Mouse (Mus musculus): Measurements from ENCODE around the gene Asrgl1. TPM values are rescaled to one million over a fixed set of nuclear protein-coding genes. Genes with fewer than 3 reads are reported as not detected.
"Not testable (repeated sequence)": the region's sequence is repeated elsewhere in the genome, so short reads cannot be mapped to it uniquely, and the experiment has no call there.

Asrgl1 gene
- polyA plus RNA-seq, 1 experiment from 2014 or later = 17.5 TPM

DNA sequence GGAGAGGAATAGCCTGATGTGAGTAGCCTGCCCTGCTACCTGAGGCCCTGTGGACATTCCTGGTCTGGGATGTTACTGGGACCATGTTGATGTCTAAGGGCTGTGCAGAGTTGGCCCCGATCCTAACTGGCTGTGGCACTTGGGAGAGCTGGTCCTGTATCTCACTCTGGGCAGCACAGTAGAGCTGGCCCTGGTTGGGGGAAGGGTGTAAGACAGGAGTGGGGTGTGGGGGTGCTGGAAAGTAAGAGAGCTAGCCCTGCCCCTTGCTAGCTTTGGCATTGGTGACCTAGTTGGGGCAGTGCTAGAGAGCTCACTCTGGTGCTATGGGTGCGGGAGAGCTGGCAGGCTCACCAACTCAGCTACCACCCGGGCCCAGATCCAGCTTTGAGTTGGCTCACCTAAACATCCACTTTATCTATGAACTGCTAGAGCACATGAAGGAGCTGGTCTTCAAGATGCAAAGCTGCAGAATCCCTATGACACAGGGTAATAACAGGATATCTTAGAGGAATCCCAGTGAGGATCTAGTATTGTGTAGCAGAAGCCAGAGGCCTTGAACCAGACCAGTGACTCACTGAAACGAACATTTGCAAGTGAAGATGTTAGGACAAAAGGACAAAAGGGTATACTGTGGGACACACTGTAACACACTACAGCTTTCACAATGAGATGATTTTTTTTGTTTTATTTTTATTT is 6.8 kb downstream of the Asrgl1 start:
- no peaks in the 10 kb centered on the region for H3K27me3 ChIP-seq (ENCODE audit: control insufficient read depth, insufficient read depth, low read length)

DNA sequence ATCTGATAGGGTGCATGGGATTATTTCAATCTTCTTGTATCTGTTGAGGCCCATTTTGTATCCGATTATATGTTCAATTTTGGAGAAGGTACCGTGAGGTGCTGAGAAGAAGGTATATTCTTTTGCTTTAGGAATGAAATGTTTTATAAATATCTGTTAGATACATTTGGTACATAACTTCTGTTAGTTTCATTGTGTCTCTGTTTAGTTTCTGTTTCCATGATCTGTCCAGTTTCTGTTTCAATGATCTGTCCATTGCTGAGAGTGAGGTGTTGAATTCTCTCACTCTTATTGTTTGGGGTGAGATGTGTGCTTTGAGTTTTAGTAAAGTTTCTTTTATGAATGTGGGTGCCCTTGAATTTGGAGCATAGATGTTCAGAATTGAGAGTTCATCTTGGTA is 11.4 kb downstream of the Asrgl1 start:
- H3K36me3 ChIP-seq (ENCODE audit: control insufficient read depth, insufficient read depth, low read length); H3K9me3 ChIP-seq (ENCODE audit: control insufficient read depth, low read length); H3K27me3 ChIP-seq (ENCODE audit: control insufficient read depth, insufficient read depth, low read length); H3K4me1 ChIP-seq (ENCODE audit: control insufficient read depth, insufficient read depth, low read length); H3K27ac ChIP-seq (replicated peaks; ENCODE audit: low read depth, low read length); DNase-seq; H3K4me2 ChIP-seq (ENCODE audit: low read length); H3K4me3 ChIP-seq (replicated peaks; ENCODE audit: low read depth, low read length); H3K9ac ChIP-seq (replicated peaks; ENCODE audit: low read length); ATAC-seq (ENCODE audit: low FRiP score, low TSS enrichment): not testable (repeated sequence)
- WGBS = 96% methylated on average over 2 of the region's 2 CpGs

More for the DNA sequence above, 6.8 kb downstream of the Asrgl1 start:
- H3K4me3 ChIP-seq (replicated peaks; ENCODE audit: low read depth, low read length) = no peak overlapping the region
- no peak for DNase-seq
- H3K4me2 ChIP-seq (ENCODE audit: low read length) = no peak overlapping the region
- H3K9me3 ChIP-seq (ENCODE audit: control insufficient read depth, low read length) = no peaks in the 10 kb centered on the region
- H3K36me3 ChIP-seq (ENCODE audit: control insufficient read depth, insufficient read depth, low read length) = 0 out of 2 replicates have a peak, but pooled peaks cover 3% of the 10 kb centered on the region
- WGBS = 94% methylated on average over 4 of the region's 4 CpGs
- no peak overlapping the region for H3K9ac ChIP-seq (replicated peaks; ENCODE audit: low read length)
- ATAC-seq (ENCODE audit: low FRiP score, low TSS enrichment) = no peak
- H3K27ac ChIP-seq (replicated peaks; ENCODE audit: low read depth, low read length) = no peak overlapping the region
- no peaks in the 10 kb centered on the region for H3K4me1 ChIP-seq (ENCODE audit: control insufficient read depth, insufficient read depth, low read length)

DNA sequence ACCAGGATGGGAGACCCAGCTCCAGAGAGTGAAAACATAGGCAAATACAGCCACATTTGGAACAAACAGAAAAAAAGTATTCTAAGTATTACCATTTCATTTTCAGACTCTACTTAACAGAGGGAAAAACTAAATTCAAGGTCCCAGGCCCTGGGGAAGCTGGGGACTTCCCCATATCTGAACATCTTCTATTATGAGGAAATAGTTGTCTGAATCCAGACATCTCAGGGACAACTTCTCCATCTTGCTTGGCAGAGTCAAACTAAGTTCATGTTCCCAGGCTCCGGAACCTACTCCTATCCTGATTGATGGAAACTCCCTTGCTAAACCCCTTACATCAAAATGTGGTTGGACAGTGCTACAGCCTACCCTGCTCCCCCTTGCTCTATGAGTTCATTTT is 13.0 kb downstream of the Asrgl1 start:
- DNase-seq (no peak), ATAC-seq (ENCODE audit: low FRiP score, low TSS enrichment) (no peak)
- H3K9me3 ChIP-seq (ENCODE audit: control insufficient read depth, low read length) = no peaks in the 10 kb centered on the region
- no peaks in the 10 kb centered on the region for H3K4me1 ChIP-seq (ENCODE audit: control insufficient read depth, insufficient read depth, low read length)
- H3K4me3 ChIP-seq (replicated peaks; ENCODE audit: low read depth, low read length) = no peak overlapping the region
- peaks cover 4% of the 10 kb centered on the region; the same call in 1 of the 2 replicates for H3K36me3 ChIP-seq (ENCODE audit: control insufficient read depth, insufficient read depth, low read length)
- H3K27ac ChIP-seq (replicated peaks; ENCODE audit: low read depth, low read length) = no peak overlapping the region
- no peak overlapping the region for H3K4me2 ChIP-seq (ENCODE audit: low read length)
- H3K9ac ChIP-seq (replicated peaks; ENCODE audit: low read length) = no peak overlapping the region
- H3K27me3 ChIP-seq (ENCODE audit: control insufficient read depth, insufficient read depth, low read length) = no peaks in the 10 kb centered on the region
- WGBS = 97% methylated on average over 1 of the region's 1 CpGs

DNA sequence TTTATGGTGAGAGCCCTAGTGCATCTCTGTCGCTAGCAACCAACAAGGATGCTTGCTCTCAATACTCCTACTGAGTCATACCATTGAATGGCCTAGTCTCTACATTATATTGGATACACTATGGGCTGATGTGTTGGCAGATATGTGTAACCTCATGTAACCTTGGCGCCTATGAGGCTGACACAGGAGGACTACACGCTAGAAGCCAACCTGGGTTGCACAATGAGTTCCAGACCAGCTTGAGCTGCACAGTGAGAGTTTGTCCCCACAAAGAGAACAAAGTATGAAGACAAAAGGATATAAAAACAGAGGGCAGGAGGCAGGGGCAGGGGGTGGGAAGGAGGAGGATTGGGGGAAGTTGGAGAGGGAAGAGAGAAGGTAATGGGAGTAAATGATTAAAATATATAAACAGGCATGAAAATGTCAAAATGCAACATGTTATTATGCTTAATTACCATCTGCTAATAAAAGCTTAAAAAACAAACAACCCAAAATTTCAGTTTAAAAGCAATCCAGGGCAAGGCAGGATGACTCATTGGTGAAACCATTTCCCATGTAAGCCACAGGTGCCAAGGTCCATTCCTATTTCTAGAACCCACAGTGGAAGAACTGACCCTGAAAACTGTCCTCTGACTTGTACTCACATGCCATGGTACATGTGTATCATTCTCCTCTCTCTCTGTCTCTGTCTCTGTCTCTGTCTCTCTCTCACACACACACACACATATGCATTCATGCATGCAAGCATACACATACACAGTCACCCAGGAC is 15.6 kb downstream of the Asrgl1 start:
- 89% methylated on average over 3 of the region's 3 CpGs for whole genome bisulfite sequencing
- Histone ChIP-seq H3K4me3 (replicated peaks; ENCODE audit: low read depth, low read length) (no peak overlapping the region), H3K9ac (replicated peaks; ENCODE audit: low read length) (no peak overlapping the region), H3K36me3 (ENCODE audit: control insufficient read depth, insufficient read depth, low read length) (peaks cover 8% of the 10 kb centered on the region), H3K27me3 (ENCODE audit: control insufficient read depth, insufficient read depth, low read length) (no peaks in the 10 kb centered on the region), H3K4me2 (ENCODE audit: low read length) (no peak overlapping the region), H3K9me3 (ENCODE audit: control insufficient read depth, low read length) (no peaks in the 10 kb centered on the region), H3K4me1 (ENCODE audit: control insufficient read depth, insufficient read depth, low read length) (no peaks in the 10 kb centered on the region), H3K27ac (replicated peaks; ENCODE audit: low read depth, low read length) (no peak overlapping the region)
- ATAC-seq (ENCODE audit: low FRiP score, low TSS enrichment) = no peak
- DNase-seq = no peak

DNA sequence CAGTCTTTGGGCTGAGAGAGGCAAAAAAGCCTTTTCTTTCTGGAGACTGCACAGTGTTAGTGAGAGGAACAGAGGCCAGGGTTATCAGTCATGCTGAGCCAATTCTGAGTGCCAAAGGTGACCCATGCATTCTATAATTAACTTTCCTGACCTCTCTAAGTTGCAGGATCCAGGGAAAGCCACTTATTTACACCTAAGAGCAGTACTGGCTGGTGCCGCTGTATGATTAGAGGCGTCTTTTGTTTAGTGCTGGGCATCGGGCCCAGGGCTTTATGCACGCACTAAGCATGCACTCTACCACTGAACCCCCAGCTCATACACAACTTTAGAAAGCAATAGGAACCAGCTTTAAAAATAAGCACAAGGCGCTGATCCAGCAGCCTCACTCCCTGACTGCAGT is 18.2 kb downstream of the Asrgl1 start:
- peak; percentile 24 for DNase-seq
- Histone ChIP-seq H3K9ac (replicated peaks; ENCODE audit: low read length) (no peak overlapping the region), H3K27me3 (ENCODE audit: control insufficient read depth, insufficient read depth, low read length) (no peaks in the 10 kb centered on the region), H3K4me2 (ENCODE audit: low read length) (no peak overlapping the region), H3K4me3 (replicated peaks; ENCODE audit: low read depth, low read length) (no peak overlapping the region), H3K36me3 (ENCODE audit: control insufficient read depth, insufficient read depth, low read length) (peaks cover 15% of the 10 kb centered on the region), H3K4me1 (ENCODE audit: control insufficient read depth, insufficient read depth, low read length) (no peaks in the 10 kb centered on the region), H3K27ac (replicated peaks; ENCODE audit: low read depth, low read length) (no peak overlapping the region), H3K9me3 (ENCODE audit: control insufficient read depth, low read length) (no peaks in the 10 kb centered on the region)
- 84% methylated on average over 5 of the region's 5 CpGs for WGBS
- ATAC-seq (ENCODE audit: low FRiP score, low TSS enrichment) = no peak

DNA sequence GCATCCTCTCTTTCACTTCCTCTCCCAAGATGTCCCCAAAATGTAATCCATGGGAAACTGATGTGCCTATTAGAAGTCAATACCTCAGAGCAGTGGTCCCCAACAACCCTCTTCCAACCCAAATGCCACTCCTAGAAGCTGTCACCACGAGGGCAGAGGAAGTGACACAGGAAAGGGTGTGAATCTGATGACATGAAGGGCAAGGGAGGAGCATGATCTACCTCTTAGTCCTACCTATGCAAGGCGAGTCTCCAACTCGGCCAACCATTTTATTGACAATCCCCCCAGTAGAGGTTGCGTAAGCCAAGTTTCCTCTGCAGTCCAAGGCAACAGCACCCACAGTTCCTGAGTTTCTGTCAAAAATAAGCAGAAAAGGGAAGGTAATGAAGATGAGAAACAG is 19.2 kb downstream of the Asrgl1 start:
- no peaks in the 10 kb centered on the region for H3K4me1 ChIP-seq (ENCODE audit: control insufficient read depth, insufficient read depth, low read length)
- no peaks in the 10 kb centered on the region for H3K9me3 ChIP-seq (ENCODE audit: control insufficient read depth, low read length)
- no peak overlapping the region for H3K4me3 ChIP-seq (replicated peaks; ENCODE audit: low read depth, low read length)
- no peak overlapping the region for H3K4me2 ChIP-seq (ENCODE audit: low read length)
- ATAC-seq (ENCODE audit: low FRiP score, low TSS enrichment) (no peak), DNase-seq (no peak)
- peaks cover 15% of the 10 kb centered on the region for H3K36me3 ChIP-seq (ENCODE audit: control insufficient read depth, insufficient read depth, low read length)
- no peak overlapping the region for H3K9ac ChIP-seq (replicated peaks; ENCODE audit: low read length)
- no peaks in the 10 kb centered on the region for H3K27me3 ChIP-seq (ENCODE audit: control insufficient read depth, insufficient read depth, low read length)
- 86% methylated on average over 4 of the region's 4 CpGs for WGBS
- no peak overlapping the region for H3K27ac ChIP-seq (replicated peaks; ENCODE audit: low read depth, low read length)

DNA sequence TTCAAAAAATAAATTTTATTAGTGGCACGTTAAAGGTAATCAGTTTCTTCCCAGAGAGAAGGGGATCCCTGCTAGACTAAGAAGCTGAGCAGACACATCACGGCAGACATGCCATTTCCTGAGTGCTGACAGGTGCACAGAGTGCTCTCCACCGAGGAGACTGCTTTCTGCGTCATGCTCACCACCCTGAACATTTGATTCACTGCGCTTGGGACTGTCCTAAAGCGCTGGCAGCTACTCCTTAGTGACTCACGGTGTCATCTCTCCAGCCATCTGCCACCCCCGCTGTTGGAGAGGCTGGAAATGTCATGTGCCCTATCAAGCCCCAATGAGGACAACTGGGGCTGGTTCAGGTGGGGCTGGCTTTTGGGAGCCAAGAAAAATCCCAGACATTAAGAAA is 23.4 kb downstream of the Asrgl1 start:
- Histone ChIP-seq H3K4me2 (ENCODE audit: low read length) (no peak overlapping the region), H3K27me3 (ENCODE audit: control insufficient read depth, insufficient read depth, low read length) (no peaks in the 10 kb centered on the region), H3K9me3 (ENCODE audit: control insufficient read depth, low read length) (no peaks in the 10 kb centered on the region), H3K9ac (replicated peaks; ENCODE audit: low read length) (no peak overlapping the region), H3K4me3 (replicated peaks; ENCODE audit: low read depth, low read length) (no peak overlapping the region), H3K4me1 (ENCODE audit: control insufficient read depth, insufficient read depth, low read length) (no peaks in the 10 kb centered on the region), H3K36me3 (ENCODE audit: control insufficient read depth, insufficient read depth, low read length) (peaks cover 11% of the 10 kb centered on the region), H3K27ac (replicated peaks; ENCODE audit: low read depth, low read length) (no peak overlapping the region)
- no peak for DNase-seq
- 77% methylated on average over 8 of the region's 8 CpGs for WGBS
- no peak for ATAC-seq (ENCODE audit: low FRiP score, low TSS enrichment)

DNA sequence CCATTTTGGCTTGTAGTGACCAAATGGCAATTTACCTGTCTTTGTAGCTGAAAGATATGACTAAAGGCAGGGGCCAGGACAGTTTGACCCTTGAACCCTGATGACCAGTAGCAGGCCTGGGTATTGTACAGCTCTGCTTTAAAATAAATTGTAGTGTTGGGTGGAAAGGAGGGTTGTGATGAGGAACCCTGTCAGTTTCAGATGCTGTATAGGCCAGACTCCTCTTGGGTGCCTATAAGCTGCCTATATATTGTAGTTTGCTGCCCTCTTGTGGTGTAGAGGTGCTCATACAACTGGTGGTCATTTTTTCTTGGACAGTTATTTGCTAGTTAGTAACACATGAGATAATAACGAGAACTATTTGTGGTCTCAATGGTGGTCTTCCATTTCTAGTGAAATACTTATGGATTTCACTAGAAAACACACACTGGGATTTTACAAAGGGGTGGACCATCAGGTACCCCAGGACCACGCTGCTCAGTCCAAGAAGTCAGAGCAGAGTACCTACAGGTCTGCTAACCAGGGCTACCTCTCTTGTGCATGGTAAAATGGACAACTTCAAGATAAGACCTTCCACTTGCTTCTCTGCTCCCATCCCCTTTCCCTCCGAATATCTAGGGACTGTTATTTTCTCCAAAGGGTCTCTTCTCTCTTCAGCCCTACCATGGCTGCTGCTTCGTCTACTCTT is 25.1 kb downstream of the Asrgl1 start:
- Histone ChIP-seq H3K9me3 (ENCODE audit: control insufficient read depth, low read length) (no peaks in the 10 kb centered on the region), H3K27me3 (ENCODE audit: control insufficient read depth, insufficient read depth, low read length) (no peaks in the 10 kb centered on the region), H3K9ac (replicated peaks; ENCODE audit: low read length) (no peak overlapping the region), H3K4me3 (replicated peaks; ENCODE audit: low read depth, low read length) (no peak overlapping the region), H3K4me1 (ENCODE audit: control insufficient read depth, insufficient read depth, low read length) (no peaks in the 10 kb centered on the region), H3K27ac (replicated peaks; ENCODE audit: low read depth, low read length) (no peak overlapping the region), H3K36me3 (ENCODE audit: control insufficient read depth, insufficient read depth, low read length) (peaks cover 6% of the 10 kb centered on the region; the same call in 1 of the 2 replicates), H3K4me2 (ENCODE audit: low read length) (no peak overlapping the region)
- DNase-seq (peak; percentile 91), ATAC-seq (ENCODE audit: low FRiP score, low TSS enrichment) (peak; percentile 80; the same call in 1 of the 2 replicates)
- 48% methylated on average over 4 of the region's 4 CpGs for WGBS

Data from midbrain, embryonic 14.5 days (tissue).